Mouse (Mus musculus) intestine, embryonic 14.5 days (tissue): ENCODE measurements around the gene BC048671. TPM values are rescaled to one million over a fixed set of nuclear protein-coding genes. Genes with fewer than 3 reads are reported as not detected.

Source experiments
- ATAC-seq: fragments of 200-750 bp; cut with Nextera tagmentation; replicated peaks from 2 replicates; pipeline ENCODE4 v1.8.0; 2017; ENCODE audit warnings: low read depth, moderate number of reproducible peaks, moderate TSS enrichment, moderate library complexity; ENCODE audit not compliant: low FRiP score, low TSS enrichment
- DNase-seq: peaks from one replicate; pipeline ENCODE4 v3.0.0-alpha.2; 2018; ENCODE audit warnings: low spot score
- H3K27ac ChIP-seq: fragments of 300-500 bp; sonication (generic); 2 replicates; pipeline ENCODE4 v1.5.1; 2014; ENCODE audit warnings: low read depth, mild to moderate bottlenecking, control low read depth
- H3K27me3 ChIP-seq: fragments of 300-500 bp; sonication (generic); replicated peaks from 2 replicates; pipeline ENCODE4 v1.6.1; 2014; ENCODE audit warnings: low read length, control low read depth; ENCODE audit not compliant: control insufficient read depth, insufficient read depth
- H3K36me3 ChIP-seq: fragments of 300-500 bp; sonication (generic); 2 replicates; pipeline ENCODE4 v1.6.1; 2014; ENCODE audit warnings: low read length, control low read depth; ENCODE audit not compliant: control insufficient read depth, insufficient read depth
- H3K4me1 ChIP-seq: fragments of 300-500 bp; sonication (generic); replicated peaks from 2 replicates; pipeline ENCODE4 v1.6.1; 2014; ENCODE audit warnings: low read length, control low read depth, mixed read lengths; ENCODE audit not compliant: control insufficient read depth, insufficient read depth
- H3K4me2 ChIP-seq: fragments of 300-500 bp; sonication (generic); 2 replicates; pipeline ENCODE4 v1.6.1; 2014; ENCODE audit warnings: low read length
- H3K4me3 ChIP-seq: fragments of 300-500 bp; sonication (generic); 2 replicates; pipeline ENCODE4 v1.5.1; 2014; ENCODE audit warnings: low read depth, low read length, control low read depth, mixed read lengths
- H3K9ac ChIP-seq: fragments of 300-500 bp; sonication (generic); 2 replicates; pipeline ENCODE4 v1.6.1; 2014; ENCODE audit warnings: mild to moderate bottlenecking, low read length
- H3K9me3 ChIP-seq: fragments of 300-500 bp; sonication (generic); 2 replicates; pipeline ENCODE4 v1.6.1; 2016; ENCODE audit warnings: low read length, control low read depth; ENCODE audit not compliant: control insufficient read depth
- WGBS: fragments of 180-500 bp; shearing (Covaris S2); extraction: QIAGEN DNeasy Blood & Tissue Kit; methylation state at CpG from one replicate; pipeline ENCODE4 v1.1.7; 2014; 5-methylcytosine and 5-hydroxymethylcytosine counted together
- polyA plus RNA-seq: library from polyadenylated mRNA; unstranded; fragments of >200 nt; fragmentation: Nextera tagmentation; extraction: Ambion mirVana; gene quantifications from 2 replicates; pipeline ENCODE4 v1.2.1, GENCODE M21; 2014

The BC048671 gene
- polyA plus RNA-seq, 1 experiment from 2014 or later, result not detected

DNA sequence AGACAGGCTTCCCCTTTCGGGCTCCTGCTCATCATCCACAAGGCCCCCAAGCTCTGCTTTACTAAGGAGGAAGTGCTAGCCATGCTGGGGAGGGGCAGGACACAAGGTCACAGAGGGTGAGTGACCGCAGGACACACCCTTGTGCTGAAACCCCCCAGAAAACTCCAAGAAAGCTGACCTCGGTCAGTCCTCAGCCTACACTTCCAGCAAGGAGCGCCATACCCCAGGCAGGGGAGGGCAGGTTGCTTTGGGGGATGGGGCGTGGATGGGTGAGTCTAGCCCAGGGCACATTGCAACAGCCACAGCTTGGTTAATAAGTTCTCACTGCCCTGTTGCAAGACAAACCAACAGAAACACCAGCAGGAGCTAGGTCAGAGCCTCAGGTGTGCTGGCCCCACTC lies 19.4 kb downstream of the BC048671 start:
- no peak for ATAC-seq
- 0 out of 2 replicates have a peak, but pooled peaks cover 1% of the 10 kb centered on the region for H3K27me3 ChIP-seq
- H3K4me3 ChIP-seq, result no peak overlapping the region
- no peaks in the 10 kb centered on the region for H3K4me1 ChIP-seq
- H3K36me3 ChIP-seq, result no peaks in the 10 kb centered on the region
- no peak overlapping the region for H3K4me2 ChIP-seq
- H3K27ac ChIP-seq, result no peak overlapping the region
- WGBS, result 75% methylated on average over 5 of the region's 5 CpGs
- no peak for DNase-seq
- no peak overlapping the region for H3K9ac ChIP-seq
- H3K9me3 ChIP-seq, result no peaks in the 10 kb centered on the region

DNA sequence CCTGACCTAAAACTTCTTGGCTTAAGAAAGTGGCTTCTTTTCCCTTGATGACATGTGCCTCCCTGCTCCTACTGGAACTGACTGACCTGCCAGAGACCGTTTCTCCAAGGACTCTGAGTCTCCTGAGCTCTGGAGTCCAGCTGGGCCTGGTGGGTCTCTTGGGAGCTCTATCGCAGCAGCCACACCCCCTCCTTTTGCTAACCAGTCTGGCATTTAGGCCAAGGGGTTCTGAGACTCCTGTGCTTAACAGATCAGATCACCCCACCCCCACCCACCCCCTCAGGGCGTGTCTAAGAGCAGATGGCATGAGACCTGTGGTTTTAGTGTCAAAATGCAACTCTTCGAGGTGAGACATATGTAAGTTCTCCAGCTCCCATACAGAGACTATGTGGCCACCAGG lies 20.8 kb downstream of the BC048671 start:
- no peak for ATAC-seq
- no peak overlapping the region for H3K9ac ChIP-seq
- H3K4me2 ChIP-seq, result no peak overlapping the region
- DNase-seq, result no peak
- 41% methylated on average over 4 of the region's 4 CpGs for WGBS
- no peak overlapping the region for H3K27ac ChIP-seq
- H3K9me3 ChIP-seq, result no peaks in the 10 kb centered on the region
- H3K36me3 ChIP-seq, result no peaks in the 10 kb centered on the region
- 0 out of 2 replicates have a peak, but pooled peaks cover 3% of the 10 kb centered on the region for H3K27me3 ChIP-seq
- no peak overlapping the region for H3K4me3 ChIP-seq
- no peaks in the 10 kb centered on the region for H3K4me1 ChIP-seq

DNA sequence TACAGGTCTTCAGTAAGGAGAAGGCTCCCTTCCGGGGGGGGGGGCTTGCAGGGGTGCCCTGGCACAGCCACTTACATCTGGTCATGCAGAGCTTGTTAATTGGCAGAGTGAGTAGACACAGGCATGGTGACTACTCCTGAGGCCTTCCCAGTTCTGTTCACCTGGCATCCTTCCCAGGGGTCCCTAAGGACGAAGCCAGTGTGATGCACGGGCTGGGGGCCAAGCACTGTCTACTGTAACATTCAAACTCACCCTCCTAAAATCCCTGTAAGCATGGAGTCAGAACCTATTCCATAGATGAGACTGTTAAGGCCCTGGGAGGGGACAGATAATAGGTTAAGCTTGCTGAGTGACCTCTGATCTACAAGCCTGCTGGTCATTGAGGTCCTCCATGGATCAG lies 23.0 kb downstream of the BC048671 start:
- Histone ChIP-seq H3K4me2 (no peak overlapping the region), H3K27me3 (0 out of 2 replicates have a peak, but pooled peaks cover 3% of the 10 kb centered on the region), H3K9ac (no peak overlapping the region), H3K27ac (no peak overlapping the region), H3K9me3 (no peaks in the 10 kb centered on the region), H3K4me1 (no peaks in the 10 kb centered on the region), H3K4me3 (no peak overlapping the region), H3K36me3 (no peaks in the 10 kb centered on the region)
- ATAC-seq (no peak), DNase-seq (no peak)
- 71% methylated on average over 3 of the region's 3 CpGs for WGBS

DNA sequence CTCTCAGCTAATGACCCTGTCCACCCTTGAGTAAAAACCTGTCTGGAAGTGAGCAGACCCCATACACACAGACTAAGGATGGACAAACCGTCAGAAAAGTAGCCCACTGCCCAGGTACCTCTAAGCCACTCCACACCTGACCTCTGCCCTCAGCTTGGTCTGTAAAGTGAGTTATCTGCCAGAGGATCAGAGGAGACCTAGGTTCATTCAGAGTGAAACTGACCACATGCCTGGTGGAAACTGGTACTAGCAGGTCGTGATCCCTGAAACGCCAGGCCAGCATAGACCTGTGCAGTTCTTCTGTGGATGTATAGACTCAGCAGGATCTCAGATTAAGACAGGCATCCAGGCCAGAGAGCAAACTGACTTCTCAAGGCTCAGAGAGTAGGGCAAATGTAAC lies 23.4 kb downstream of the BC048671 start:
- no peak overlapping the region for H3K27ac ChIP-seq
- WGBS, result 60% methylated on average over 3 of the region's 3 CpGs
- DNase-seq (no peak), ATAC-seq (0 out of 2 replicates have a peak, but pooled peaks have one; percentile 7)
- H3K36me3 ChIP-seq, result no peaks in the 10 kb centered on the region
- no peaks in the 10 kb centered on the region for H3K4me1 ChIP-seq
- no peak overlapping the region for H3K4me3 ChIP-seq
- peak overlapping the region; percentile 49 for H3K4me2 ChIP-seq
- H3K9ac ChIP-seq, result no peak overlapping the region
- H3K9me3 ChIP-seq, result no peaks in the 10 kb centered on the region
- 0 out of 2 replicates have a peak, but pooled peaks cover 3% of the 10 kb centered on the region for H3K27me3 ChIP-seq

DNA sequence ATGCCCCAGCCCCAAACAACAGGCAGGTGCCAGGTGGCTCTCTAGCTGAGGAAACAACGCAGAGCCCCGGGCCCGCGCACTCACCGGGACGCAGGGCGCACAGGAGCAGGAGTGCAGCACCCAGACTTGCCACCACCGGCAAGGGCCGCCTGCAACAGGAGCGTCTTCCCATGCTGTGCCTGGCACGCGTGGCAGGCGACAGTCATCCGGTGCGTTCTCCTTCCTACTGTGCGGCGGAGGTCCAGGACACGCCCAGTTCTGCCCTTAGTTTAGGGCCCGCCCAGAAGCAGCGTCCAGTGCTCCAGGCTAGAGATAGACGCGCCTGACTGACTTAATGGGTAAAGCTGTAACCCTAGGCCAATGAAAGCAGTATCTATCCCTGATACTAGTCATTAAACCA lies 24.0 kb downstream of the BC048671 start, which contains the start of gene Chst13:
Gene Chst13 (minus strand): TSS at position 195 of the 400 bp plus-strand sequence.
- Histone ChIP-seq H3K4me1 (no peaks in the 10 kb centered on the region), H3K27me3 (0 out of 2 replicates have a peak, but pooled peaks cover 3% of the 10 kb centered on the region), H3K9me3 (no peaks in the 10 kb centered on the region), H3K9ac (no peak within 1 kb of the TSS), H3K4me3 (peak within 1 kb of the TSS; percentile 20), H3K27ac (no peak within 1 kb of the TSS), H3K36me3 (no peaks in the 10 kb centered on the region), H3K4me2 (peak within 1 kb of the TSS; percentile 49)
- peak; percentile 29; the same call in 1 of the 2 replicates for ATAC-seq
- DNase-seq, result no peak
- WGBS, result 6% methylated on average over 22 of the region's 22 CpGs

DNA sequence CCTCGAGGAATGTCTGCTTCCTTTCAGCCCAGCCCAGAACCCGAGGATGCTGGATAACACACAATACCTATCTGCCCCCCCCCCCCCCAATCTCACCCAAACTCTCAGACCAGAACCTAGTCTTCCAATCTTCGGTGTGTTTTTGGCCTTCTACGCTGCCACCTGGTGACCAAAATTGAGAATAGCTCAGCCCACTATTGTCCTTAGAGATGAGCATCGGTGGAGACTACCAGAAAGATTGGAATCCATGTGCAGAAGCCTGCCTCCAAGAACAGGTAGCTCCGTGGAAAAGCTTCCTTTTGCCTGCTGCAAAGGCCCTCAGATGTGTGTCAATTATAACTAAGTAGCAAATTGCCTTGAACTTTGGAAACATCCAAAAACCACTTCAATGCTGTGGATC lies 26.7 kb downstream of the BC048671 start:
- Histone ChIP-seq H3K4me2 (no peak overlapping the region), H3K4me1 (no peaks in the 10 kb centered on the region), H3K36me3 (no peaks in the 10 kb centered on the region), H3K4me3 (no peak overlapping the region), H3K9ac (no peak overlapping the region), H3K27me3 (0 out of 2 replicates have a peak, but pooled peaks cover 3% of the 10 kb centered on the region), H3K27ac (no peak overlapping the region), H3K9me3 (no peaks in the 10 kb centered on the region)
- DNase-seq (no peak), ATAC-seq (no peak)
- WGBS, result 23% methylated on average over 6 of the region's 6 CpGs

DNA sequence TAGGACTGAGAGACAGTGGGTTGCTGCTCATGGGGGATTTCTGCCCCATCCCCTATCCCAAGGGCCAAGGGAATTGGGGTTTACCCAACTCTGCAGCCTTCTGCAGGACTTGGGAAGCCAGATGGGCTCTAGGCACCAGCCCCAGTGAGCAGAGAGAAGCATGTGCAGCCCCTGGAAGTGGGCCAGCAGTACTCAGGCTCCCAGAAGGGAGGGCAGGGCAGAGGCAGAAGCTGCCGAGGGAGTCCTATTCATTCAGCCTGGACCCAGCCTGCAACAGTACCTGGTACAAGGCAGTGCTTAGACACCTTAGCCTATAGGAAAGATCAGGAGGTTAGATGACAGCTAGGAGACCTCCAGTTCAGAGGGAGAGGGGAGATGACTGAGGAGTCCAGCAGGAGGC lies 28.9 kb downstream of the BC048671 start:
- Histone ChIP-seq H3K4me3 (no peak overlapping the region), H3K9ac (no peak overlapping the region), H3K36me3 (no peaks in the 10 kb centered on the region), H3K27me3 (0 out of 2 replicates have a peak, but pooled peaks cover 3% of the 10 kb centered on the region), H3K4me2 (no peak overlapping the region), H3K4me1 (no peaks in the 10 kb centered on the region), H3K9me3 (no peaks in the 10 kb centered on the region), H3K27ac (no peak overlapping the region)
- ATAC-seq (no peak), DNase-seq (no peak)
- WGBS, result 30% methylated on average over 1 of the region's 1 CpGs

DNA sequence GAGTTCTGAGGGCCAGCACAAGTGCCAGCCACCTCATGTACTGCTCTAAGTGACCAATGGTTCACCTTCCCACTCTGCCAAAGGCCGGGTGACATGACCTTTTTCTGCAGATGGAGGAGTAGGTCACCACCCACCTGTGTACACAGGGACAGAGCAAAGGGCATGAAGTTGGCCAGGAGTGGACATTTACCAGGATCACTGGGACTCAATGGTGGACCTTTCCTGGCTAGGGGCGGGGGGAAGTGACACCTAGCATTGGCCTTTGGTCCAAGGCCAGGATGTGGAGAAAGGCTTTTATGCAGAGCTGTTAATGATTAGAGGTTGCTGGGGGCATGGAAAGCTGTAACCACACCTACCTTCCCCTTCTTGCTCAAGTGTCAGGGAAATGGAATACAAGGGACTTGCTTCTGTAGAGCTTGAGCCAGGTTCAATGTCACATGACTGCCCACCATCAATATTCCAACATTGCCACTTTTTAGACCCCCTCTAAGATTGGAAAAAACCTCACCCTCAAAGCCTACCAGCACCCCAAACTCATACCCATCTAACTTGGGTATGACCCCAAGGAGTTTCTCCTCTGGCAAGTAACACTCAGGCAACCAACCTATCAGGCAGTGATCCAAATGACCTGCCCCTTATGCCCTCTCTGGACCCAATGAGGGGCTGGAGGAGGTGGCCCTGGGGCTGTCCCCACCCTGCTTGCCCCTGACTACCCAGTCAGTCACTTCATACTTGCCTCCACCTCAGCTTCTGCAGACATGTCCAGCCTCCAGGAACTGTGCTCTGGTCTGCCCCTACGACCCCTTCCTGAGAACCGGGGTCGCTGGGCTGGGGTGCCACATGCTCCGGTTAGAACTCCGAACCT lies 31.8 kb downstream of the BC048671 start, which contains the start of gene Uroc1:
Gene Uroc1 (plus strand): TSS at position 724 of the 865 bp plus-strand sequence.
- no peak for DNase-seq
- 91% methylated on average over 7 of the region's 7 CpGs for WGBS

More for the DNA sequence above, 31.8 kb downstream of the BC048671 start, which contains the start of gene Uroc1:
- Histone ChIP-seq H3K9ac (no peak within 1 kb of the TSS), H3K4me2 (no peak within 1 kb of the TSS), H3K4me3 (no peak within 1 kb of the TSS), H3K4me1 (no peaks in the 10 kb centered on the region), H3K36me3 (no peaks in the 10 kb centered on the region), H3K27ac (no peak within 1 kb of the TSS), H3K9me3 (no peaks in the 10 kb centered on the region), H3K27me3 (no peaks in the 10 kb centered on the region)
- no peak for ATAC-seq
